Mouse (Mus musculus) ES-Bruce4 (cell line): ENCODE data around the gene Wnt2.

ENCODE experiments used
- CTCF ChIP-seq: IDR thresholded peaks from one replicate; pipeline ENCODE4 v1.8.1; 2011; ENCODE audit warnings: low read depth, low read length
- POLR2A ChIP-seq: IDR thresholded peaks from one replicate; pipeline ENCODE4 v1.8.1; 2011; ENCODE audit warnings: low read length; ENCODE audit not compliant: insufficient read depth

DNA sequence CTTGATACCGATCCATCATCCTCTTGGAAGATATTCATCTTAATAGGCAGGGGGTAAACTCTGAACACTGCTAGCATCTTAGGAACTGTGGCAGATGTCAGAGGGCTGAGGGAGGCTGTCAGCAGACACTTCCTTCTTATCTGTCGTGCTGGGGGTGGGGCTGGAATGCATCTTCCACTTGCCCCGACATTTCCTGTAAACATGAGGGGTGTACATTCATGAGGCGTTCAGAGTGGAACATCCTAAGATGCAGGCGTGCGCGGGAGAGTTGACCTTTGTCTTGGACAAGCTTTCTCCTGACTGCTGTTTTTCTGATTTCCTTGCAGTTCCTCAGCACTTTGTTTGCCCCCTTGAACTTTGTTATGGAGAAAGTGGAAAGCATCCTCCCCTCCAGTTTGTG lies 88.0 kb downstream of the Wnt2 start:
- TF ChIP-seq POLR2A, result no peak
- no peak for TF ChIP-seq CTCF
